Mouse (Mus musculus) spleen, adult 2 months (tissue): ENCODE measurements around the gene Prkce.

Source experiments
- CTCF ChIP-seq: fragments of 200-500 bp; IDR thresholded peaks from 2 replicates; pipeline ENCODE4 v1.5.1; 2011; ENCODE audit warnings: mild to moderate bottlenecking, inconsistent platforms; ENCODE audit not compliant: insufficient read depth, insufficient read length, insufficient replicate concordance; ENCODE audit errors: extremely low read depth
- POLR2A ChIP-seq: fragments of 200-500 bp; IDR thresholded peaks from 2 replicates; pipeline ENCODE4 v1.6.1; 2011; ENCODE audit warnings: low read depth, low read length, inconsistent platforms

- TF ChIP-seq POLR2A (no peak), CTCF (no peak)
Observed at GRCm38 (mm10) chr17:86217468-86217867, 49.9 kb downstream of the Prkce start.
